Mouse (Mus musculus): ENCODE results near the gene 5430419D17Rik.

Gene 5430419D17Rik

GRCm38 (mm10) chr7:131317587-131317986, 143.4 kb downstream of the 5430419D17Rik start:
- DNase-seq (ENCODE audit: low spot score) = no peak

GRCm38 (mm10) chr7:131318340-131318739, 144.1 kb downstream of the 5430419D17Rik start:
- DNase-seq (ENCODE audit: low spot score) = no peak

DNA sequence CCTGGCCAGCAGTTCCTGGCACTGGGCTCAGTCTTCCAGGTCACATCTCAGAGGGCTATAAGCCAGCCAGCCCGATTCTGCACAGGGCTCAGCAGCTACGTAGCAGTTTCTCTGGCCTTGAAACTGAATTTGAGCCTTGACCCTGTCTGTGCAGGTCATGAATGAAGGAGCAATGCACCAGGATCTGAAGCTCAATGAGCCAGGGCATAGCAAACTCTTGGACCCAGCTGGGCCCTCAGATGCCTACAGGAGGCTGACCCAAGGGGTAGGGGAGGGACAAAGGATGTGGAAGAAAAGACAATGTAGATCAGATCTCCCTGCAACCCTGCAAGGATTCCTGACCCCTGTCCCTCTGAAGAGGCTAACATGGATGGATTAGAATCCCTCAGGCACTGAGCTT, 148.0 kb downstream of the 5430419D17Rik start, which contains the start of gene Cuzd1:
Gene Cuzd1, minus strand, starts transcription at position 101 of the 400 bp plus-strand sequence.
- DNase-seq (ENCODE audit: low spot score) = no peak

DNA sequence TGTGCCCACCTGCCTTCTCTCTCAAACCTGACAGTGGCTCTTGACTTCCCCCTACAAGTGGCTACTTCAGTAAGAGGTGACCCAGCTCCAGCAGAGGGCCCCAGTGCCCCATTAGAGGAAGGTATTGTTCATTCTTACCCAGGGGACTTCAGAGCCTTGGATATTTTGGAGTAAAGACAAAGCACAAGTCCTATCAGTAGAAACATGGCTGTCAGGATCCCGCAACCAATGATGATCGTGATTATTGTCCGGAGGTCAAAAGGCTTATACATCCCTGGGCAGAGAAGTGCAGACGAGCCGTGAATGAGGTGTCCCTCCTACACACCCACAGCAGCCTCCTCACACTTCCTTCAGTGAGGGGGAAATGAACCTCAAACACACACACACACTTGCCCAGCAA, 152.9 kb downstream of the 5430419D17Rik start:
- no peak for DNase-seq (ENCODE audit: low spot score)

- no peak for DNase-seq (ENCODE audit: low spot score)
Observed at GRCm38 (mm10) chr7:131329416-131329815, 155.2 kb downstream of the 5430419D17Rik start, which contains the start of gene Fam24b. Gene Fam24b (minus strand): TSS chr7:131329516.

- no peak for DNase-seq (ENCODE audit: low spot score)
Observed at GRCm38 (mm10) chr7:131331688-131332087, 157.5 kb downstream of the 5430419D17Rik start.

- DNase-seq (ENCODE audit: low spot score) = no peak
Observed at GRCm38 (mm10) chr7:131333564-131333963, 159.4 kb downstream of the 5430419D17Rik start, which contains the start of gene Fam24a. Gene Fam24a (plus strand): TSS chr7:131333864.

GRCm38 (mm10) chr7:131337502-131338068, 163.4 kb downstream of the 5430419D17Rik start:
- DNase-seq (ENCODE audit: low spot score) = no peak

DNA sequence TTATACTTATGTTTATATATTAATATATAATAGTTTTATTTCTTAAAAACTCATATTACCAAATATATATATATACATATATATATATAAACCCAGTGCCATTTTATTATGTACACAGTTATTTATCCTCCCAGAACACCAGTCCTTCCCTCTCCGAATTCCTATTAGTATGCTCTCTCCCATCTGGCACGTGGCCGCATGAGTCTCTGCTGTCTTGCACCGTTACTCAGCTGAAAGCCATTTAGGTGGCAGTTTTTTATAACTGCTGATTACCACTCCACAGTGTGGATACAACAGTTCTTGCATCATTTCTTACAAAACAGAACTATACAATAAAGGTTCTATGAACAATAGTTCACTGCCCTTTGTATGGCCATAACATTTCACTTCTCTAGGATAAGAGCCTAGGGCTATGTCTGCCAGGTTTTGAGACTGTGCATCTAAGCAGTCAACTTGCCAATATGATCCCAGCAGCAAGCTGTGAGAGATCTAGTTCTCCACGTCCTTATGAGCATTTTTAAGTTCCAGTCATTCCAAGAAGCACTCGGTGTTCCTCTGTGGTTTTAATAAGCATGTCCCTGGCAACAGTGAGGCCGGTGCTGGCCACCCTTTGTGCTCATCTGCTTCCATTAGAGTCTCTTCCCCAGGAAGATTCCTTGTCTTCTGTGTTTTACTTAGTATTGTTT, 171.8 kb downstream of the 5430419D17Rik start:
- DNase-seq (ENCODE audit: low spot score) = no peak
